Mouse (Mus musculus) testis, adult 2 months (tissue): ENCODE data around the gene Raver1.

ENCODE experiments used
- CTCF ChIP-seq: fragments of 200-500 bp; IDR thresholded peaks from 2 replicates; pipeline ENCODE4 v1.5.1; 2012; ENCODE audit warnings: low read depth, mild to moderate bottlenecking, inconsistent platforms, low read length, moderate library complexity; ENCODE audit not compliant: control insufficient read depth, insufficient read depth, insufficient replicate concordance
- POLR2A ChIP-seq: fragments of 200-500 bp; IDR thresholded peaks from 2 replicates; pipeline ENCODE4 v1.6.1; 2012; ENCODE audit warnings: low read depth, mild to moderate bottlenecking, inconsistent platforms, low read length, moderate library complexity; ENCODE audit not compliant: control insufficient read depth

DNA sequence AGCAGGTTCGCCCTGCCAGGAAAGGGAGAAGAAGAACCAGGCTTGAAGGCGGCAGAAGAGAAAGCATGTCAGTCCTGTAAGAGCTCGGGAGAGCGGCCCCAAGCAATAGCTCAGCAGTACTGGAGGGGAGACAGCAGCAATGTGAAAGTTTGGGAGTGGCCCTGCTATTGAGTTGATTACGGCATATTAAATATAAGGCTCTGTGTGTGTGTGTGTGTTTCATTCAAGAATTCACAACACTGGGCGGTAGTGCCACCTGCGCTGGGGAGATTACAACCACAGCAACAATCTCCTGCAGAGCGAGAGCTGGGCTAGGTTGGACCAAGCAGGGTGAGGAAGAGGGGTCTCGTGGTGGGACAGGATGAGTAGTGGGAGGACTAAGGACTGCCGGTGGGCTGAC is 40.2 kb downstream of the Raver1 start:
- TF ChIP-seq CTCF (no peak), POLR2A (no peak)
